Mouse (Mus musculus): ENCODE measurements around the gene N4bp2l2. TPM values are rescaled to one million over a fixed set of nuclear protein-coding genes. Genes with fewer than 3 reads are reported as not detected.
"Not testable (repeated sequence)": the region's sequence is repeated elsewhere in the genome, so short reads cannot be mapped to it uniquely, and the experiment has no call there.

N4bp2l2 gene
- 49.3 and 50.3 TPM in 2 replicates for polyA plus RNA-seq (2015; fragmentation: Nextera tagmentation; extraction: Ambion mirVana)

DNA sequence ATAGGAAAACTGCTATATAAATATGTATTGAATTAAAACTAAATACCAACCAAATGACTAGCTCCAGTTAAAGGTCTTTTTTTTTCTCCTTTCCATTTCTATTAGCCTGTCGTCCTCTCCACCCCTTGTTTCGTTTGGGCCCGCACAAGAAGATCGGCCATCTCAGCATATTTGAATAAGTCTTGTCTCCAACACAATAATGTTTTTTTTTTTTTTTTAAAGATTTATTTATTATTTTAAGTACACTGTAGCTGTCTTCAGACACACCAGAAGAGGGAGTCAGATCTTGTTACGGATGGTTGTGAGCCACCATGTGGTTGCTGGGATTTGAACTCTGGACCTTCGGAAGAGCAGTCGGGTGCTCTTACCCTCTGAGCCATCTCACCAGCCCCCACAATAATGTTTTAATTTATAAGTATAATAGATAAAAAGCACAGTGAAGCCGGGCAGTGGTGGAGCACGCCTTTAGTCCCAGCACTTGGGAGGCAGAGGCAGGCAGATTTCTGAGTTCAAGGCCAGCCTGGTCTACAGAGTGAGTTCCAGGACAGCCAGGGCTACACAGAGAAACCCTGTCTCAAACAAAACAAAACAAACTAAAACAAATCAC, at the start of gene N4bp2l2:
TSS of gene N4bp2l2 (minus strand) at position 51 of the 607 bp plus-strand sequence.
- peak within 1 kb of the TSS; percentile 96 for H3K9ac ChIP-seq
- H3K4me3 ChIP-seq, result peak within 1 kb of the TSS; percentile 97
- H3K27ac ChIP-seq, result peak within 1 kb of the TSS; percentile 99
- H3K27me3 ChIP-seq; H3K9me3 ChIP-seq; ATAC-seq (ENCODE audit: low FRiP score, low read depth): not testable (repeated sequence)
- 93% methylated on average over 9 of the region's 9 CpGs for WGBS
- peaks cover 14% of the 10 kb centered on the region for H3K36me3 ChIP-seq
- peak within 1 kb of the TSS; percentile 76 for H3K4me2 ChIP-seq (replicated peaks)
- H3K4me1 ChIP-seq, result peaks cover 19% of the 10 kb centered on the region

DNA sequence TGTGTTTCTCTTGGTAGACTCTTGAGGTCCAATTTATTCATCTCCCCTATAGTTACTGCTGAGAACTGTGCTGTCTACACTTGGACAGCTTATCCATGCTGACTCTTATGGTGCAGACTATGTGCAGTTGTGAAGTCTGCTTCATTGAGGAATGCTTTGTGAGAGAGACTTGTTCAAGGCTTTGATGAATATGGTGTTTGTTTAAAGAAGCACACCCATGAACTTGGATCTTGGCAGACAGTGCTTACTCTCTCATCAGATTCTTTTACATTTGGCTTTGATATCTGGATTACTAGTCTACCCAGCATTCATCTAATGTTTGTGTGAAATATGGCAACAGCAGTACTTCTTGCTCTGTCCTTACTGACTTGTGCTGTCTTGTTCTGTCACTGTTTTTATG, 47.4 kb upstream of the N4bp2l2 start:
- Histone ChIP-seq H3K9me3 (no peaks in the 10 kb centered on the region), H3K4me1 (peaks cover 11% of the 10 kb centered on the region), H3K27me3 (no peaks in the 10 kb centered on the region), H3K4me2 (replicated peaks) (no peak overlapping the region), H3K9ac (no peak overlapping the region), H3K27ac (no peak overlapping the region), H3K36me3 (no peaks in the 10 kb centered on the region), H3K4me3 (no peak overlapping the region)
- no peak for ATAC-seq (ENCODE audit: low FRiP score, low read depth)

DNA sequence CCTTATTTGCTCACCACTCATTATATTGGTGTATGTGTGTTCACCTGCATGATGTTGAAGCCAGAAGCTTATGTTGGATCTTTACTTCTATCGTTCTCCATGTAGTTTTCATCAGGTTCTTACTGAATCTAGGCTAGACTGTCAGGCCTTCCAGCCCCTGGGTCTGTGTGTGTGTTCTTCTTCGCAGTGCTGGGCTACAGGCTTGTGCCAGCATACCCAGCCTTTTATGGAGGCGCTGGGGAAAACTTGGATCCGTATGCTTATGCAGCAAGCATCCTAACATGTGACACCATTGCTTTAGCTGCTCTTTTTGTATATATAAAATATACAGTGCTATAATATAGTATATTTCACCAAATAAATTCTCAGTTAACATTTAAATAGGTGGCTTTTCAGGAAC, 45.5 kb upstream of the N4bp2l2 start:
- Histone ChIP-seq H3K27ac (no peak overlapping the region), H3K4me1 (peaks cover 7% of the 10 kb centered on the region), H3K4me2 (replicated peaks) (no peak overlapping the region), H3K4me3 (no peak overlapping the region), H3K9ac (no peak overlapping the region), H3K9me3 (no peaks in the 10 kb centered on the region), H3K36me3 (no peaks in the 10 kb centered on the region), H3K27me3 (no peaks in the 10 kb centered on the region)
- 91% methylated on average over 4 of the region's 4 CpGs for WGBS
- no peak for ATAC-seq (ENCODE audit: low FRiP score, low read depth)

DNA sequence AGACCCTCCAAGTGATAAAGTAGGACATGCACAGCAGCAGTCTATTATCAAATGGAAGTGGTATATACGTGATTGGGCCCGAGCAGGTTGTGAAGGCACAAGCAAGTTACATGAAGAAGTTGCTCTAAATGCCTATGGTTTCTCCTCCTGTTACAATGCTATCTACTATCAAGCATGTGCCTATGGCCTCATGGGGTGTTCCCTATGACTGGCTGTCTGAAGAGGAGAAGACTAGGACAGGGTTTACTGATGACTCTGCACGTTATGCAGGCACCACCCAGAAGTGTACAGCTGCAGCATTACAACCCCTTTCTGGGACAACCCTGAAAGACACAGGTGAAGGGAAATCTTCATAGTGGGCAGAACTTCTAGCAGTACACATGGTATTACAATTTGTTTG, 41.2 kb upstream of the N4bp2l2 start:
- WGBS, result 91% methylated on average over 3 of the region's 3 CpGs
- H3K4me2 ChIP-seq (replicated peaks); ATAC-seq (ENCODE audit: low FRiP score, low read depth); H3K9me3 ChIP-seq; H3K9ac ChIP-seq; H3K36me3 ChIP-seq; H3K4me3 ChIP-seq; H3K27ac ChIP-seq; H3K27me3 ChIP-seq: not testable (repeated sequence)
- peaks cover 12% of the 10 kb centered on the region; the same call in 1 of the 2 replicates for H3K4me1 ChIP-seq

DNA sequence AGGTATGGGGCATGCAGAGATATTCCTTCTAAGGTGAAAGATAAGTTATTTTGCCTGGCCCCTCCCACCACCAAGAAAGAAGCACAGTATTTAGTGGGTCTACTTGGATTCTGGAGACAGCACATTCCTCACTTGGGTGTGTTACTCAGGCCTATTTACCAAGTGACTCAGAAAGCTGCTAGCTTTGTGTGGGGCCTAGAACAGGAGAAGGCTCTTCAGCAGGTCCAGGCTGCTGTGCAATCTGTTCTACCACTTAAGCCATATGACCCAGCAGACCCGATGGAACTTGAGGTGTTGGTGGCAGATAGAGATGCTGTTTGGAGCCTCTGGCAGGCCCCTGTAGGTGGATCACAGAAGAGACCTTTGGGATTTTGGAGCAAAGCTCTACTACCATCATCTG, 40.7 kb upstream of the N4bp2l2 start:
- not testable (repeated sequence) for H3K4me2 ChIP-seq (replicated peaks); H3K27ac ChIP-seq; H3K9me3 ChIP-seq; H3K9ac ChIP-seq; ATAC-seq (ENCODE audit: low FRiP score, low read depth); H3K27me3 ChIP-seq; H3K36me3 ChIP-seq; H3K4me3 ChIP-seq
- peaks cover 12% of the 10 kb centered on the region; the same call in 1 of the 2 replicates for H3K4me1 ChIP-seq
- 91% methylated on average over 1 of the region's 1 CpGs for WGBS

DNA sequence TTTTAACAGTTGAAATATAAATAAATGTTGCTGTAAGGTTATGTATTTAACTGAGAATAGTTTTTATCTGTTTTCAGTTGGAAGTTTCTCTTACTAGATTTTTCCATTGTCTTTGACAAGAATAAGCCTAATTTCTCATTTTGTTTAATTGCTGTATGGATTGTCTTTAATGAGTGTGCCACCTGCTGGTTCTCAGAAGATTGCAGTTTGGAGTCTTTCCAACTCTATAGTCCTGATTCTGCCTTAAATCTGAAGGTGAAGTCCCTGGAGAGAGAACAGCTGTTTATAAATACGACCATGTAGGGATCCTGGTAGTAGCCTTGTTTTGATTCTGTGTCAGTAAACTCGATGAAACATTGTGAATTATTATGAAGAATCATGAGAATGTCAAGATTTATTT, 36.7 kb upstream of the N4bp2l2 start:
- no peak for ATAC-seq (ENCODE audit: low FRiP score, low read depth)
- 63% methylated on average over 2 of the region's 2 CpGs for WGBS
- Histone ChIP-seq H3K4me3 (no peak overlapping the region), H3K9ac (no peak overlapping the region), H3K27me3 (no peaks in the 10 kb centered on the region), H3K4me2 (replicated peaks) (no peak overlapping the region), H3K4me1 (peaks cover 7% of the 10 kb centered on the region; the same call in 1 of the 2 replicates), H3K9me3 (no peaks in the 10 kb centered on the region), H3K27ac (no peak overlapping the region), H3K36me3 (peaks cover 12% of the 10 kb centered on the region)

DNA sequence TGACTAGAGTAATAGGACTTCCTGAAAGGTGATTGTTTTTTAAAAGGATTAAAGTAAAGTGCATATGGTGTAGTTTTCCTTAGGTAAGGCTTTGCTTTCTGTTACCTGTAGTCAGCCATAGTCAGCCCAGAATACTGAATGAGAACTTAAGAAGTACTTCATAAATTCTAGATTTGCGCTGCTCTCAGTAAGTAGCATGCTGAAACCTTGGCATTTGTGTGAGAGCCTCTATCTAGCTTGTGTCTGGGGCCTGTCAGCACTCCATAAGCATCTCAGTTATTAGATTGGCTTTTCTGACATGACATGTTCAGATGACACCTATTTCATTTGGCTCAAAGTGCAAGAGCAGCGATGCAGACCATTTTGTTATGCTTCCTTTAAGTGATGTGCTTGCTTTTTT, 27.3 kb upstream of the N4bp2l2 start:
- Histone ChIP-seq H3K9me3 (peaks cover 6% of the 10 kb centered on the region), H3K9ac (no peak overlapping the region), H3K4me1 (no peaks in the 10 kb centered on the region), H3K27ac (no peak overlapping the region), H3K4me3 (no peak overlapping the region), H3K36me3 (peaks cover 33% of the 10 kb centered on the region), H3K4me2 (replicated peaks) (no peak overlapping the region), H3K27me3 (no peaks in the 10 kb centered on the region)
- no peak for ATAC-seq (ENCODE audit: low FRiP score, low read depth)
- 96% methylated on average over 2 of the region's 2 CpGs for WGBS

DNA sequence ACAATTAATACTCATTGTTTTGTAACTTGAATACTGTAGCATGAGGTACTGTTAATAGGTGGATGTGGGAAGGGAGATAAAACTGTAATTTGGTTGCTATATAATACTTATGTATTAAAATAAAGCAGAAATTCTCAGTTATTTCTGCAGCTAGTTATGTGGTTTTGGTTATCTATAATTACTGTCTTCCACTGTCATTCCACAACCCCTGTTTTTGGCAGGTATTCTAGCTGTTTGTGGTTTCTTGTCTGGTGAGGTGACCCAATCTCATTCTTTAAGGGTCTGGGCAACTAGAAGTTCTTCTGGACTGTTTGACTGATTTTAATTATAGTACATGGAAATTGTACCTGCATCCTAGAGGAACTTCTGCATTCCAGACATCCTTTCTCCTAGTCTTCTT, 24.7 kb upstream of the N4bp2l2 start:
- no peak for ATAC-seq (ENCODE audit: low FRiP score, low read depth)
- Histone ChIP-seq H3K4me2 (replicated peaks) (no peak overlapping the region), H3K27me3 (no peaks in the 10 kb centered on the region), H3K4me1 (no peaks in the 10 kb centered on the region), H3K9ac (no peak overlapping the region), H3K4me3 (no peak overlapping the region), H3K36me3 (peaks cover 15% of the 10 kb centered on the region), H3K9me3 (peaks cover 6% of the 10 kb centered on the region), H3K27ac (no peak overlapping the region)

DNA sequence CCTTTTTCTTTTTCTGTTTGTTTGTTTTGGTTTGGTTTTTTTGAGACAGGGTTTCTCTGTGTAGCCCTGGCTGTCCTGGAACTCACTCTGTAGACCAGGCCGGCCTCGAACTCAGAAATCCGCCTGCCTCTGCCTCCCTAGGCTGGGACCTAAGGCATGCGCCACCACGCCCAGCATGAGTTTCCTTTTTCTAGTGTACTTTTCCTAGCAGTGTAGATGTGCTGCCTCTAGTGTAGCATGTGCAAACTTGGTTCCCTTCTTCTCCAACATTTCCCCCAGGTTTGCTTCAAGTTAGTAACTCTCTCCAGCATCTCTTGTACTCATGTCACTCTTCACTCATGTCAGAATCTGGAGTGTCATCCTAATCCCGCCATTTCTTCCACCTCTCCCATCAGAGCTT, 16.9 kb upstream of the N4bp2l2 start:
- H3K4me3 ChIP-seq; H3K27ac ChIP-seq; H3K4me2 ChIP-seq (replicated peaks); H3K36me3 ChIP-seq; H3K27me3 ChIP-seq; H3K9me3 ChIP-seq; ATAC-seq (ENCODE audit: low FRiP score, low read depth); H3K4me1 ChIP-seq; H3K9ac ChIP-seq: not testable (repeated sequence)
- 94% methylated on average over 6 of the region's 6 CpGs for WGBS

DNA sequence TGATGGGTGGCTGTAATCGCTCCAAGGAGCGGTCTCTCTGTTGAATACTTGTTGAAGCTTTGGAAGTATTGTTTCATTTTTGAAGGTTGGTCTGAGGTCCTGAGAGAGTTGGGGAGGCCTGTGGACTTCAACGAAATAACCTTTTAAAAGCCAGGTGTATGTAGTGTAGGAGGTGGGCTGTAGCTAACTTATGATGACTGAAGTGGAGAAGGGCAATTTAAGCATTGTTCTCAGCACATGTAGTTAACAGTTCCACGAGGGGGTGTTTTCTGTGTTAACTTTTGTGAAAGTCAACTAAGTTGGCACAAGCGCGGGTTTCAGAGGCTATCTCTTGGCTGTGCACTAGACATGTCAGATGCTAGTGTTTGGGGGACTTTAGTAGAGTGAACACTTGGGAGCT, 8.9 kb upstream of the N4bp2l2 start:
- Histone ChIP-seq H3K4me1 (peaks cover 26% of the 10 kb centered on the region), H3K36me3 (0 out of 2 replicates have a peak, but pooled peaks cover 3% of the 10 kb centered on the region), H3K27me3 (no peaks in the 10 kb centered on the region), H3K4me3 (peak overlapping the region; percentile 88), H3K27ac (no peak overlapping the region; the same call in 1 of the 2 replicates), H3K9ac (peak overlapping the region; percentile 99), H3K4me2 (replicated peaks) (peak overlapping the region; percentile 68), H3K9me3 (no peaks in the 10 kb centered on the region)
- no peak for ATAC-seq (ENCODE audit: low FRiP score, low read depth)
- 49% methylated on average over 6 of the region's 6 CpGs for WGBS

DNA sequence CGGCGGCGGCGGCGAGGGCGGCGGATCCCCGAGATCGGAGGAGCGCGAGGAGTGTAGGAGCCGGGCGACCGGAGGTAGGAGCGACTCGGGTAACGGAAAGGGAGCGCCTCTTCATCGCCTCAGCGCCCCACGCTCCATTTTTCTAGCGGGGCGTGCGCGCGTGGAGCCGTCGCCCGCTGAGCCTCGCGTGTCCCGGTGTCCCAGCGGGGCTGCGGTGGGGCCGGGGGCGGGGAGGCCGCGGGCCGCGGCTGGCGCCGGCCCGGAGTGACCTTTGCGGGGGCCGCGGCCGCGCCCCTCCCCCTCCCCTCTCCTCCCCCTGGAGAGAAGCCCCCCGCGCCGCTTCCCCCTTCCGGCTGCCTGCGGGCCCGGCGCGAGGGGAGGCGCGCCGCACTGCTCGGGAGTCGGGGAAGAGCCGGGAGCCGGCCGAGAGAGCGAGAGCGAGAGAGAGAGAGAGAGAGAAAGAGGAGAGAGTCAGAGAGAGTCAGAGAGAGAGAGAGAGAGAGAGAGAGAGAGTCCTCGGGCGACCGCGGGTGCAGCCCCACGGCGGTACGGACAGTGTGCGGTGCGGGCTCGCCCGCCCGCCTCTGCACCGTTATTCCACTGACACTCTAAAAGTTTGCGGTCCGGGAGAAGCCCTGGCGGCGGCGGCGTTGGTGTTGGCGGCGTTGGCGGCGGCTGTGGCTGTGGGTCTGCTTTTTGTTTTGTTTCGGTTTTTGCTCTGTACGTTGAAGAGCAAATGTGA, 8.1 kb upstream of the N4bp2l2 start:
- peak overlapping the region; percentile 99 for H3K9ac ChIP-seq
- H3K9me3 ChIP-seq, result no peaks in the 10 kb centered on the region
- peak overlapping the region; percentile 95 for H3K27ac ChIP-seq
- H3K4me1 ChIP-seq, result peaks cover 26% of the 10 kb centered on the region
- no peaks in the 10 kb centered on the region for H3K27me3 ChIP-seq
- 1% methylated on average over 46 of the region's 91 CpGs for WGBS
- peak overlapping the region; percentile 68 for H3K4me2 ChIP-seq (replicated peaks)
- H3K36me3 ChIP-seq, result 0 out of 2 replicates have a peak, but pooled peaks cover 3% of the 10 kb centered on the region
- peak overlapping the region; percentile 88 for H3K4me3 ChIP-seq
- ATAC-seq (ENCODE audit: low FRiP score, low read depth), result peak; percentile 61

DNA sequence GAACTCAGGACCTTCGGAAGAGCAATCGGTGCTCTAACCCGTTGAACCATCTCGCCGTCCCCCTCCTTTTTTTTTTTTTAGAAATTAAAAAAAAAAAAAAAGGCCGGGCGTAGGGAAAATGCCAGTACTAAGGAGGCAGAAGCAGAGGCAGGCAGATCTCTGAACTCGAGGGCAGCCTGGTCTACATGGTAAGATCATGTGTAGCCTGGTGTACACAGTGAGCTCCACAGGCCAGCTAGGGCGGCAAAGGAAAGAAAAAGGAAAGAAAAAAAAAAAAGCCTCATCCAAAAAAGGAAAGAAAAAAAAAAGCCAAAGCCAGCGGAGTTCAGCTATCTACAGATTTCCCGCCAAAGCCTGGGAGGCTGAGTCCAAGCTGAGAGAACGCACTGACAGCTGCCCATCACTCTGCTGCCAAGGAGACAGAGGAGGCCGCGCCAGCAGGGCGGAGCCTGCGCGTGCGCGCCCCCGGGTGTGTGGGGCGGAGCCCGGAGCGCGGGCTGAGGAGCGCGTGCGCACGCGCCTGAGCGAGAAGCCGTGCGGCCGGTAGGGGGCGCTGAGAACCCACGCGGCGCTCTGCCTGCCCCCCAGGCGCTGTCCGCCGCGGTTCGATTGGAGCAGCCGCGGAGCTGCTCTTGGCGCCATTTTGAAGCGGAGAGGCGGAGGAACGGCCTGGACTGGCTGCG, 7.3 kb upstream of the N4bp2l2 start, which contains the start of gene Pds5b:
TSS of gene Pds5b (plus strand) at position 587 of the 683 bp plus-strand sequence.
- H3K4me3 ChIP-seq, result peak within 1 kb of the TSS; percentile 88
- H3K4me1 ChIP-seq, result peaks cover 26% of the 10 kb centered on the region
- no peaks in the 10 kb centered on the region for H3K36me3 ChIP-seq
- WGBS, result 16% methylated on average over 45 of the region's 49 CpGs
- ATAC-seq (ENCODE audit: low FRiP score, low read depth), result peak; percentile 94
- no peaks in the 10 kb centered on the region for H3K9me3 ChIP-seq
- H3K4me2 ChIP-seq (replicated peaks), result peak within 1 kb of the TSS; percentile 68
- H3K27me3 ChIP-seq, result no peaks in the 10 kb centered on the region
- H3K9ac ChIP-seq, result peak within 1 kb of the TSS; percentile 99
- peak within 1 kb of the TSS; percentile 95 for H3K27ac ChIP-seq

Data from limb, embryonic 13.5 days (tissue).